Mouse (Mus musculus): Measurements from ENCODE around the gene Arhgef28.

DNA sequence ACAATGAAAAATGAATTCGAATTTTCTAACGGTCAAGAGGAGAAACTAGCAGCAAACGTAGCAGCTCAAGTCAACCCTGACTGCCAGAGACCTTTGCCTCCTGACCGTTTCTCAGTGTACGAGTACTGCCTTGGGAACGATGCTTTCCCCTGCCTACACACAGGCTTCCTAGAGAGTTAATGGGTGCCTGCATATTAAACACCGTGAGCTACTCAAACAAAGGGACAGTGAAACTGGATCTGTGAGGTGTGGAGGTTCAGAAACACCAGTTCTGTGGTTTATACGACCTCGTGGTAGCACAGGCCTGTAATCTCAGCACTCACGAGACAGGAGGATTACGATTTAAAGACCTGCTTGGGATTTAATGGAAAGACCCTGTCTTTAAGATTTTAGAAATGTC, 33.9 kb downstream of the Arhgef28 start:
- TF ChIP-seq CTCF (IDR thresholded peaks at IDR 0.05; ENCODE audit: extremely low read depth, insufficient read depth, low read length) (no peak), POLR2A (IDR thresholded peaks at IDR 0.05; ENCODE audit: extremely low read depth, insufficient read depth, low read length) (no peak)
